Mouse (Mus musculus): ENCODE data around the gene Map2. TPM values are rescaled to one million over a fixed set of nuclear protein-coding genes. Genes with fewer than 3 reads are reported as not detected.

The Map2 gene
- polyA plus RNA-seq, 1 experiment from 2014 or later: 298 TPM

- Histone ChIP-seq H3K9me3 (replicated peaks; ENCODE audit: control insufficient read depth, low read length) (no peaks in the 10 kb centered on the region), H3K27ac (ENCODE audit: low read depth, low read length) (no peak overlapping the region), H3K4me2 (ENCODE audit: low read length) (no peak overlapping the region), H3K9ac (ENCODE audit: low read length) (no peak overlapping the region), H3K4me3 (ENCODE audit: low read depth, low read length) (no peak overlapping the region), H3K36me3 (ENCODE audit: control insufficient read depth, insufficient read depth, low read length) (no peaks in the 10 kb centered on the region), H3K4me1 (ENCODE audit: control insufficient read depth, insufficient read depth, low read length) (peaks cover 33% of the 10 kb centered on the region), H3K27me3 (replicated peaks; ENCODE audit: control insufficient read depth, insufficient read depth, low read length) (no peaks in the 10 kb centered on the region)
- no peak for ATAC-seq
- no peak for DNase-seq (ENCODE audit: low spot score)
- 22% methylated on average over 1 of the region's 1 CpGs for WGBS
Observed at GRCm38 (mm10) chr1:66223331-66223730, 48.3 kb downstream of the Map2 start.

- peak; percentile 77 for ATAC-seq
- no peaks in the 10 kb centered on the region for H3K9me3 ChIP-seq (replicated peaks; ENCODE audit: control insufficient read depth, low read length)
- 23% methylated on average over 7 of the region's 7 CpGs for WGBS
- no peak overlapping the region for H3K4me2 ChIP-seq (ENCODE audit: low read length)
- peak overlapping the region; percentile 45; the same call in 1 of the 2 replicates for H3K27ac ChIP-seq (ENCODE audit: low read depth, low read length)
- no peaks in the 10 kb centered on the region for H3K36me3 ChIP-seq (ENCODE audit: control insufficient read depth, insufficient read depth, low read length)
- H3K4me3 ChIP-seq (ENCODE audit: low read depth, low read length): no peak overlapping the region
- no peaks in the 10 kb centered on the region for H3K27me3 ChIP-seq (replicated peaks; ENCODE audit: control insufficient read depth, insufficient read depth, low read length)
- DNase-seq (ENCODE audit: low spot score): peak; percentile 87
- H3K9ac ChIP-seq (ENCODE audit: low read length): no peak overlapping the region
- peaks cover 25% of the 10 kb centered on the region for H3K4me1 ChIP-seq (ENCODE audit: control insufficient read depth, insufficient read depth, low read length)
Observed at GRCm38 (mm10) chr1:66226372-66227368, 51.6 kb downstream of the Map2 start.

- ATAC-seq: peak; percentile 52; the same call in 1 of the 2 replicates
Observed at GRCm38 (mm10) chr1:66228205-66228604, 53.1 kb downstream of the Map2 start.

GRCm38 (mm10) chr1:66230345-66230744 is 55.3 kb downstream of the Map2 start:
- DNase-seq (ENCODE audit: low spot score): no peak
- Histone ChIP-seq H3K27ac (ENCODE audit: low read depth, low read length) (no peak overlapping the region), H3K4me3 (ENCODE audit: low read depth, low read length) (no peak overlapping the region), H3K4me1 (ENCODE audit: control insufficient read depth, insufficient read depth, low read length) (peaks cover 24% of the 10 kb centered on the region), H3K9ac (ENCODE audit: low read length) (no peak overlapping the region), H3K4me2 (ENCODE audit: low read length) (no peak overlapping the region), H3K36me3 (ENCODE audit: control insufficient read depth, insufficient read depth, low read length) (no peaks in the 10 kb centered on the region), H3K27me3 (replicated peaks; ENCODE audit: control insufficient read depth, insufficient read depth, low read length) (no peaks in the 10 kb centered on the region), H3K9me3 (replicated peaks; ENCODE audit: control insufficient read depth, low read length) (no peaks in the 10 kb centered on the region)
- WGBS: 95% methylated on average over 3 of the region's 3 CpGs
- ATAC-seq: no peak

More at GRCm38 (mm10) chr1:66228205-66228604, 53.1 kb downstream of the Map2 start:
- Histone ChIP-seq H3K4me2 (ENCODE audit: low read length) (no peak overlapping the region), H3K9ac (ENCODE audit: low read length) (no peak overlapping the region), H3K27me3 (replicated peaks; ENCODE audit: control insufficient read depth, insufficient read depth, low read length) (no peaks in the 10 kb centered on the region), H3K36me3 (ENCODE audit: control insufficient read depth, insufficient read depth, low read length) (no peaks in the 10 kb centered on the region), H3K9me3 (replicated peaks; ENCODE audit: control insufficient read depth, low read length) (no peaks in the 10 kb centered on the region), H3K4me3 (ENCODE audit: low read depth, low read length) (no peak overlapping the region), H3K27ac (ENCODE audit: low read depth, low read length) (no peak overlapping the region), H3K4me1 (ENCODE audit: control insufficient read depth, insufficient read depth, low read length) (peaks cover 25% of the 10 kb centered on the region)
- DNase-seq (ENCODE audit: low spot score): peak; percentile 73
- WGBS: 12% methylated on average over 3 of the region's 3 CpGs

GRCm38 (mm10) chr1:66231963-66232362 is 56.9 kb downstream of the Map2 start:
- no peak overlapping the region for H3K27ac ChIP-seq (ENCODE audit: low read depth, low read length)
- no peak overlapping the region for H3K4me3 ChIP-seq (ENCODE audit: low read depth, low read length)
- no peak overlapping the region for H3K9ac ChIP-seq (ENCODE audit: low read length)
- no peak for DNase-seq (ENCODE audit: low spot score)
- no peak for ATAC-seq
- WGBS: 94% methylated on average over 4 of the region's 4 CpGs
- no peak overlapping the region for H3K4me2 ChIP-seq (ENCODE audit: low read length)
- H3K4me1 ChIP-seq (ENCODE audit: control insufficient read depth, insufficient read depth, low read length): peaks cover 9% of the 10 kb centered on the region
- H3K36me3 ChIP-seq (ENCODE audit: control insufficient read depth, insufficient read depth, low read length): no peaks in the 10 kb centered on the region
- H3K9me3 ChIP-seq (replicated peaks; ENCODE audit: control insufficient read depth, low read length): no peaks in the 10 kb centered on the region
- H3K27me3 ChIP-seq (replicated peaks; ENCODE audit: control insufficient read depth, insufficient read depth, low read length): no peaks in the 10 kb centered on the region

GRCm38 (mm10) chr1:66244910-66245309 is 69.8 kb downstream of the Map2 start:
- Histone ChIP-seq H3K27me3 (replicated peaks; ENCODE audit: control insufficient read depth, insufficient read depth, low read length) (no peaks in the 10 kb centered on the region), H3K27ac (ENCODE audit: low read depth, low read length) (no peak overlapping the region), H3K4me3 (ENCODE audit: low read depth, low read length) (no peak overlapping the region), H3K4me2 (ENCODE audit: low read length) (no peak overlapping the region), H3K4me1 (ENCODE audit: control insufficient read depth, insufficient read depth, low read length) (peaks cover 7% of the 10 kb centered on the region; the same call in 1 of the 2 replicates), H3K36me3 (ENCODE audit: control insufficient read depth, insufficient read depth, low read length) (no peaks in the 10 kb centered on the region), H3K9ac (ENCODE audit: low read length) (no peak overlapping the region), H3K9me3 (replicated peaks; ENCODE audit: control insufficient read depth, low read length) (no peaks in the 10 kb centered on the region)
- ATAC-seq (no peak), DNase-seq (ENCODE audit: low spot score) (no peak)
- WGBS: 80% methylated on average over 1 of the region's 1 CpGs

- Histone ChIP-seq H3K4me2 (ENCODE audit: low read length) (no peak overlapping the region), H3K9ac (ENCODE audit: low read length) (peak overlapping the region; percentile 35; the same call in 1 of the 2 replicates), H3K27me3 (replicated peaks; ENCODE audit: control insufficient read depth, insufficient read depth, low read length) (no peaks in the 10 kb centered on the region), H3K4me1 (ENCODE audit: control insufficient read depth, insufficient read depth, low read length) (peaks cover 25% of the 10 kb centered on the region), H3K36me3 (ENCODE audit: control insufficient read depth, insufficient read depth, low read length) (peaks cover 11% of the 10 kb centered on the region), H3K9me3 (replicated peaks; ENCODE audit: control insufficient read depth, low read length) (no peaks in the 10 kb centered on the region), H3K4me3 (ENCODE audit: low read depth, low read length) (no peak overlapping the region), H3K27ac (ENCODE audit: low read depth, low read length) (peak overlapping the region; percentile 78)
- peak; percentile 76 for ATAC-seq
- 5% methylated on average over 4 of the region's 4 CpGs for WGBS
- DNase-seq (ENCODE audit: low spot score): peak; percentile 68
Observed at GRCm38 (mm10) chr1:66251649-66252332, 76.7 kb downstream of the Map2 start.

- no peak overlapping the region for H3K4me3 ChIP-seq (ENCODE audit: low read depth, low read length)
- peak overlapping the region; percentile 78 for H3K27ac ChIP-seq (ENCODE audit: low read depth, low read length)
- peak overlapping the region; percentile 35; the same call in 1 of the 2 replicates for H3K9ac ChIP-seq (ENCODE audit: low read length)
- H3K4me2 ChIP-seq (ENCODE audit: low read length): no peak overlapping the region
- H3K27me3 ChIP-seq (replicated peaks; ENCODE audit: control insufficient read depth, insufficient read depth, low read length): no peaks in the 10 kb centered on the region
- peaks cover 25% of the 10 kb centered on the region for H3K4me1 ChIP-seq (ENCODE audit: control insufficient read depth, insufficient read depth, low read length)
- DNase-seq (ENCODE audit: low spot score): no peak
- ATAC-seq: no peak
- WGBS: 32% methylated on average over 8 of the region's 8 CpGs
- H3K9me3 ChIP-seq (replicated peaks; ENCODE audit: control insufficient read depth, low read length): no peaks in the 10 kb centered on the region
- H3K36me3 ChIP-seq (ENCODE audit: control insufficient read depth, insufficient read depth, low read length): peaks cover 11% of the 10 kb centered on the region
Observed at GRCm38 (mm10) chr1:66252333-66252724, 77.3 kb downstream of the Map2 start.

Measured in forebrain, embryonic 14.5 days (tissue).